Mouse (Mus musculus) heart, postnatal 4 days (tissue): Measurements from ENCODE around the gene Nfatc2. TPM values are rescaled to one million over a fixed set of nuclear protein-coding genes. Genes with fewer than 3 reads are reported as not detected.

Experiments
- DNase-seq: peaks from one replicate; pipeline ENCODE4 v3.0.0; 2021
- total RNA-seq, 2 experiments: library from RNA; stranded (reverse); gene quantifications; 2 replicates each; pipeline ENCODE4 v1.2.3; 2021

The Nfatc2 gene
- total RNA-seq, 2 experiments from 2014 or later: 18.8 to 21.3 TPM

- no peak for DNase-seq
Observed at GRCm38 (mm10) chr2:168577381-168577780, 24.1 kb downstream of the Nfatc2 start.

GRCm38 (mm10) chr2:168575834-168576233 is 25.6 kb downstream of the Nfatc2 start:
- DNase-seq: no peak

GRCm38 (mm10) chr2:168574934-168575333 is 26.5 kb downstream of the Nfatc2 start:
- no peak for DNase-seq

GRCm38 (mm10) chr2:168573866-168574265 is 27.6 kb downstream of the Nfatc2 start:
- no peak for DNase-seq

- no peak for DNase-seq
Observed at GRCm38 (mm10) chr2:168571241-168571640, 30.2 kb downstream of the Nfatc2 start.

- DNase-seq: peak; percentile 70
Observed at GRCm38 (mm10) chr2:168565538-168566253, 35.8 kb downstream of the Nfatc2 start.

- DNase-seq: no peak
Observed at GRCm38 (mm10) chr2:168563184-168563583, 38.3 kb downstream of the Nfatc2 start.

GRCm38 (mm10) chr2:168557035-168557434 is 44.4 kb downstream of the Nfatc2 start:
- no peak for DNase-seq

- peak; percentile 31 for DNase-seq
Observed at GRCm38 (mm10) chr2:168555897-168556670, 45.4 kb downstream of the Nfatc2 start.

GRCm38 (mm10) chr2:168553541-168553961 is 47.9 kb downstream of the Nfatc2 start:
- DNase-seq: no peak

GRCm38 (mm10) chr2:168552405-168552804 is 49.1 kb downstream of the Nfatc2 start:
- DNase-seq: no peak

- no peak for DNase-seq
Observed at GRCm38 (mm10) chr2:168551218-168551617, 50.2 kb downstream of the Nfatc2 start.

- DNase-seq: no peak
Observed at GRCm38 (mm10) chr2:168549326-168549725, 52.1 kb downstream of the Nfatc2 start.

- no peak for DNase-seq
Observed at GRCm38 (mm10) chr2:168548008-168548407, 53.4 kb downstream of the Nfatc2 start.

- DNase-seq: no peak
Observed at GRCm38 (mm10) chr2:168545901-168546557, 55.4 kb downstream of the Nfatc2 start.

GRCm38 (mm10) chr2:168544102-168544501 is 57.4 kb downstream of the Nfatc2 start:
- DNase-seq: peak; percentile 86

GRCm38 (mm10) chr2:168543026-168543425 is 58.4 kb downstream of the Nfatc2 start:
- no peak for DNase-seq

GRCm38 (mm10) chr2:168541223-168541622 is 60.2 kb downstream of the Nfatc2 start:
- no peak for DNase-seq

GRCm38 (mm10) chr2:168539594-168540222 is 61.7 kb downstream of the Nfatc2 start:
- no peak for DNase-seq

GRCm38 (mm10) chr2:168539026-168539425 is 62.4 kb downstream of the Nfatc2 start:
- no peak for DNase-seq

- DNase-seq: no peak
Observed at GRCm38 (mm10) chr2:168532061-168532833, 69.2 kb downstream of the Nfatc2 start.

- no peak for DNase-seq
Observed at GRCm38 (mm10) chr2:168528551-168528950, 72.9 kb downstream of the Nfatc2 start.
